Mouse (Mus musculus) neural tube, embryonic 13.5 days (tissue): ENCODE results near the gene 1190005I06Rik. TPM values are rescaled to one million over a fixed set of nuclear protein-coding genes. Genes with fewer than 3 reads are reported as not detected.
"Not testable (repeated sequence)": the region's sequence is repeated elsewhere in the genome, so short reads cannot be mapped to it uniquely, and the experiment has no call there.

ENCODE experiments used
- ATAC-seq: fragments of 200-750 bp; cut with Nextera tagmentation; 2 replicates; pipeline ENCODE4 v1.8.0; 2017; ENCODE audit warnings: low read depth, mild to moderate bottlenecking, moderate TSS enrichment, moderate library complexity
- H3K27ac ChIP-seq: fragments of 300-500 bp; sonication (generic); replicated peaks from 2 replicates; pipeline ENCODE4 v1.5.1; 2015; ENCODE audit warnings: moderate library complexity, mild to moderate bottlenecking, inconsistent platforms
- H3K27me3 ChIP-seq: fragments of 300-500 bp; sonication (generic); 2 replicates; pipeline ENCODE4 v1.6.1; 2015; ENCODE audit warnings: mild to moderate bottlenecking, inconsistent platforms
- H3K36me3 ChIP-seq: fragments of 300-500 bp; sonication (generic); 2 replicates; pipeline ENCODE4 v1.6.1; 2015; ENCODE audit warnings: mild to moderate bottlenecking, inconsistent platforms
- H3K4me1 ChIP-seq: fragments of 300-500 bp; sonication (generic); replicated peaks from 2 replicates; pipeline ENCODE4 v1.6.1; 2015; ENCODE audit warnings: inconsistent platforms
- H3K4me2 ChIP-seq: fragments of 300-500 bp; sonication (generic); 2 replicates; pipeline ENCODE4 v1.6.1; 2015; ENCODE audit warnings: inconsistent platforms, mild to moderate bottlenecking, moderate library complexity
- H3K4me3 ChIP-seq: fragments of 300-500 bp; sonication (generic); 2 replicates; pipeline ENCODE4 v1.5.1; 2015; ENCODE audit warnings: mild to moderate bottlenecking, inconsistent platforms
- H3K9ac ChIP-seq: fragments of 300-500 bp; sonication (generic); 2 replicates; pipeline ENCODE4 v1.6.1; 2015; ENCODE audit warnings: moderate library complexity, mild to moderate bottlenecking, inconsistent platforms
- H3K9me3 ChIP-seq: fragments of 300-500 bp; sonication (generic); 2 replicates; pipeline ENCODE4 v1.6.1; 2016; ENCODE audit warnings: inconsistent platforms
- WGBS: fragments of 180-500 bp; shearing (Covaris S2); methylation state at CpG from one replicate; pipeline ENCODE4 v1.1.7; 2015; 5-methylcytosine and 5-hydroxymethylcytosine counted together
- polyA plus RNA-seq: library from polyadenylated mRNA; unstranded; fragments of >200 nt; fragmentation: Nextera tagmentation; extraction: Ambion mirVana; gene quantifications from 2 replicates; pipeline ENCODE4 v1.2.1, GENCODE M21; 2015

The 1190005I06Rik gene
- polyA plus RNA-seq, 1 experiment from 2014 or later = 6.9 TPM

- Histone ChIP-seq H3K4me2 (no peak overlapping the region), H3K27me3 (no peaks in the 10 kb centered on the region), H3K9ac (no peak overlapping the region), H3K27ac (no peak overlapping the region), H3K4me1 (0 out of 2 replicates have a peak, but pooled peaks cover 4% of the 10 kb centered on the region), H3K36me3 (no peaks in the 10 kb centered on the region; the same call in 1 of the 2 replicates), H3K4me3 (no peak overlapping the region), H3K9me3 (no peaks in the 10 kb centered on the region)
- no peak for ATAC-seq
- 85% methylated on average over 10 of the region's 10 CpGs for WGBS
These were observed 33.7 kb upstream of the 1190005I06Rik start for GRCm38 (mm10) chr8:120681113-120681512.

GRCm38 (mm10) chr8:120680405-120680804 lies 33.0 kb upstream of the 1190005I06Rik start:
- not testable (repeated sequence) for H3K4me3 ChIP-seq, H3K9me3 ChIP-seq
- WGBS = 62% methylated on average over 7 of the region's 7 CpGs

GRCm38 (mm10) chr8:120679629-120680387 lies 32.4 kb upstream of the 1190005I06Rik start:
- no peaks in the 10 kb centered on the region for H3K27me3 ChIP-seq
- no peak overlapping the region for H3K4me2 ChIP-seq
- H3K4me3 ChIP-seq = no peak overlapping the region
- 72% methylated on average over 11 of the region's 11 CpGs for WGBS
- H3K9ac ChIP-seq = no peak overlapping the region
- 0 out of 2 replicates have a peak, but pooled peaks cover 4% of the 10 kb centered on the region for H3K4me1 ChIP-seq
- H3K36me3 ChIP-seq = no peaks in the 10 kb centered on the region; the same call in 1 of the 2 replicates
- H3K9me3 ChIP-seq = no peaks in the 10 kb centered on the region
- no peak for ATAC-seq
- H3K27ac ChIP-seq = no peak overlapping the region

More at GRCm38 (mm10) chr8:120680405-120680804, 33.0 kb upstream of the 1190005I06Rik start:
- H3K4me2 ChIP-seq, H3K27ac ChIP-seq, H3K4me1 ChIP-seq, ATAC-seq, H3K9ac ChIP-seq, H3K36me3 ChIP-seq, H3K27me3 ChIP-seq: not testable (repeated sequence)

- H3K9me3 ChIP-seq = no peaks in the 10 kb centered on the region
- H3K27me3 ChIP-seq = no peaks in the 10 kb centered on the region
- peaks cover 9% of the 10 kb centered on the region for H3K36me3 ChIP-seq
- H3K9ac ChIP-seq = no peak overlapping the region
- H3K4me3 ChIP-seq = no peak overlapping the region
- 0 out of 2 replicates have a peak, but pooled peaks cover 1% of the 10 kb centered on the region for H3K4me1 ChIP-seq
- no peak overlapping the region for H3K27ac ChIP-seq
- 15% methylated on average over 10 of the region's 10 CpGs for WGBS
- H3K4me2 ChIP-seq = no peak overlapping the region
- 0 out of 2 replicates have a peak, but pooled peaks have one; percentile 44 for ATAC-seq
These were observed 31.0 kb upstream of the 1190005I06Rik start for GRCm38 (mm10) chr8:120678447-120678846.

GRCm38 (mm10) chr8:120675718-120676117 lies 28.3 kb upstream of the 1190005I06Rik start:
- peaks cover 35% of the 10 kb centered on the region for H3K36me3 ChIP-seq

GRCm38 (mm10) chr8:120673298-120673697 lies 25.9 kb upstream of the 1190005I06Rik start:
- WGBS = 89% methylated on average over 7 of the region's 7 CpGs
- Histone ChIP-seq H3K4me2 (no peak overlapping the region), H3K27me3 (no peaks in the 10 kb centered on the region), H3K9me3 (no peaks in the 10 kb centered on the region), H3K36me3 (peaks cover 46% of the 10 kb centered on the region), H3K9ac (no peak overlapping the region), H3K4me3 (no peak overlapping the region), H3K4me1 (peaks cover 33% of the 10 kb centered on the region), H3K27ac (no peak overlapping the region)
- no peak for ATAC-seq

More at GRCm38 (mm10) chr8:120675718-120676117, 28.3 kb upstream of the 1190005I06Rik start:
- Histone ChIP-seq H3K9me3 (no peaks in the 10 kb centered on the region), H3K27me3 (no peaks in the 10 kb centered on the region), H3K4me3 (no peak overlapping the region), H3K4me2 (no peak overlapping the region), H3K4me1 (peaks cover 12% of the 10 kb centered on the region; the same call in 1 of the 2 replicates), H3K9ac (no peak overlapping the region), H3K27ac (no peak overlapping the region)
- ATAC-seq = no peak
- 73% methylated on average over 8 of the region's 8 CpGs for WGBS

GRCm38 (mm10) chr8:120672626-120673229 lies 25.3 kb upstream of the 1190005I06Rik start:
- H3K27me3 ChIP-seq = no peaks in the 10 kb centered on the region
- no peak overlapping the region for H3K4me2 ChIP-seq
- H3K36me3 ChIP-seq = peaks cover 46% of the 10 kb centered on the region
- no peak overlapping the region for H3K9ac ChIP-seq
- H3K9me3 ChIP-seq = no peaks in the 10 kb centered on the region
- WGBS = 93% methylated on average over 16 of the region's 16 CpGs
- peaks cover 33% of the 10 kb centered on the region for H3K4me1 ChIP-seq
- no peak overlapping the region for H3K27ac ChIP-seq
- ATAC-seq = no peak
- H3K4me3 ChIP-seq = no peak overlapping the region

- Histone ChIP-seq H3K4me2 (no peak overlapping the region), H3K27me3 (no peaks in the 10 kb centered on the region), H3K4me3 (no peak overlapping the region), H3K36me3 (peaks cover 46% of the 10 kb centered on the region), H3K9me3 (no peaks in the 10 kb centered on the region), H3K9ac (no peak overlapping the region), H3K27ac (no peak overlapping the region), H3K4me1 (peaks cover 38% of the 10 kb centered on the region)
- no peak for ATAC-seq
- 44% methylated on average over 6 of the region's 6 CpGs for WGBS
These were observed 24.3 kb upstream of the 1190005I06Rik start for GRCm38 (mm10) chr8:120671775-120672174.

GRCm38 (mm10) chr8:120668374-120668905 lies 21.0 kb upstream of the 1190005I06Rik start, which contains the start of gene Emc8:
TSS of gene Emc8 (minus strand) at chr8:120668573.
- Histone ChIP-seq H3K36me3 (peaks cover 38% of the 10 kb centered on the region), H3K4me3 (peak within 1 kb of the TSS; percentile 95), H3K27me3 (no peaks in the 10 kb centered on the region), H3K9ac (peak within 1 kb of the TSS; percentile 88), H3K4me1 (peaks cover 69% of the 10 kb centered on the region), H3K27ac (peak within 1 kb of the TSS; percentile 89), H3K9me3 (no peaks in the 10 kb centered on the region), H3K4me2 (peak within 1 kb of the TSS; percentile 93)
- peak; percentile 3; the same call in 1 of the 2 replicates for ATAC-seq
- 1% methylated on average over 40 of the region's 51 CpGs for WGBS

- WGBS = under 1% methylated on average over 105 of the region's 105 CpGs
- Histone ChIP-seq H3K36me3 (peaks cover 31% of the 10 kb centered on the region), H3K27ac (peak within 1 kb of the TSS; percentile 89), H3K9ac (peak within 1 kb of the TSS; percentile 88), H3K4me3 (peak within 1 kb of the TSS; percentile 95), H3K4me1 (peaks cover 69% of the 10 kb centered on the region), H3K4me2 (peak within 1 kb of the TSS; percentile 93), H3K27me3 (no peaks in the 10 kb centered on the region), H3K9me3 (no peaks in the 10 kb centered on the region)
- ATAC-seq = peak; percentile 91
These were observed 20.3 kb upstream of the 1190005I06Rik start, which contains the start of the genes Gm27021 and Cox4i1 for GRCm38 (mm10) chr8:120667561-120668373. TSS of gene Gm27021 (minus strand) at chr8:120668079. TSS of gene Cox4i1 (plus strand) at chr8:120668222.

GRCm38 (mm10) chr8:120666807-120667470 lies 19.5 kb upstream of the 1190005I06Rik start:
- Histone ChIP-seq H3K27me3 (no peaks in the 10 kb centered on the region), H3K27ac (0 out of 2 replicates have a peak overlapping the region, but pooled peaks have one; percentile 89), H3K4me3 (peak overlapping the region; percentile 95), H3K9ac (peak overlapping the region; percentile 88), H3K4me1 (peaks cover 69% of the 10 kb centered on the region), H3K36me3 (peaks cover 23% of the 10 kb centered on the region), H3K9me3 (no peaks in the 10 kb centered on the region), H3K4me2 (peak overlapping the region; percentile 93)
- no peak for ATAC-seq
- WGBS = 2% methylated on average over 17 of the region's 17 CpGs
